Mouse (Mus musculus): Measurements from ENCODE around the gene Ranbp6. TPM values are rescaled to one million over a fixed set of nuclear protein-coding genes. Genes with fewer than 3 reads are reported as not detected.

The Ranbp6 gene
- polyA plus RNA-seq (2017; shearing (Covaris generic)), result 10 to 100 TPM in 1 of 2 experiments, 1 to 10 TPM in 1; 9.4 to 10.9 TPM

DNA sequence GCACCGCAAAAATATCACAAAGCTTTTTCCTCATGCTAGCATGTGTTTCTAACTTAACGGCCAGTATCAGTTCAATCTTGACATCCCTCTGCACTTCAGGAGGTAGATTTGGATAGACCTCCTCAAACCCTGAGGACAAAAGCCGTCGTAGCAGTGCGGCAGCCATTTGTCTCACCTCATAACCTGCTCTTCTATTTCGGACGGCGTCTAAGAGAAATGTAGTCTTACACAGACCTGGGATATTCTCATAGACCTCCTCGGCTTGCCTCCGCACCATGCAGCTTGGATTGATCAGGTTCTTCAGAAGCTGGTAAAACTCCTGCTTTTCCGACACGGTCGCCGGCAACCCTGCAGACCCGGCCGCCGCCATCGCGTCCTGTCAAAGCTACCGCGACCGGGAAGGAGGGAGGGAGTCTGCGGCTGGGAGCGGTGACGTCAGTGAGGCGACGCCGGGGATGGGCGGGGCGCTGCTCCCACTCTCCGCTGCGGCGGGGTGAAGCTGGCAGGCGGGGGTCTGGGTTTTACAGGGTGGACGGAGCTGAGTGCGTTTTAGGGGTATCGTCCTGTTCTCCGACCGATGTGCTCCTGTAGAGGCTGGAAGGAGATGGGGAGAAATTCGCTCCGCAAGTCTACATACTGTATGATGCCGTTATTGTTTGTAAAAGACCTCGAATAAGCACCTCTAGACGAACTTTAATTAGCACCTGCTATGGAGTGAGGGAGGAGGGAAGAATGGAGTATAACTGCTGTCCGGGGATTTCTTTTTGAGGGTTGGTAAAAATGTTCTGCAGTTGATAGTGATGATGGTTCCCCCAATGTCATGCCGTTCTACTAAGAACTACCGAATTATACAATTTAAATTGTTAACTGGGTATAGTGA lies at the start of gene Ranbp6:
Gene Ranbp6 (minus strand): TSS at position 394 of the 880 bp plus-strand sequence.
- ATAC-seq, result peak; percentile 100

- no peak for ATAC-seq
These were observed 48.0 kb upstream of the Ranbp6 start for GRCm38 (mm10) chr19:29860816-29861215.

DNA sequence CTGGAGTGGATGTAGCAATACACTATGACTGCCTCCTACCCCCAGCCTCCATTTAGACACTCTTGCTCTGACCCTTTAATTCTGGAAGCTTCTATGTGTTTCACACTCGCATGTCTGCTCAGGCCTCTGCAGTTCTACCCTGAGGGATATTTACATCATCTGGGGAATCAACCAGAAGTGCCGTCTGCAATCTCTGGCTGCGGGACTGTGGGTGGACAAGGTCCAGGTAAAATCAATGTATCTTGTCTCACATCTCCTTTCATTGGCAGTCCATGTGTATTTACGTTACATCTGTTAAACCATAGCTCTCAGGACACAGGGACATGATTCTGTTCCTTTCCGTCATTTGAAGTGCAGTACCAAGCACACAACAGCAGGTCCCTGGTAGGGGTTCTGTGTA lies 44.5 kb upstream of the Ranbp6 start:
- ATAC-seq, result no peak

DNA sequence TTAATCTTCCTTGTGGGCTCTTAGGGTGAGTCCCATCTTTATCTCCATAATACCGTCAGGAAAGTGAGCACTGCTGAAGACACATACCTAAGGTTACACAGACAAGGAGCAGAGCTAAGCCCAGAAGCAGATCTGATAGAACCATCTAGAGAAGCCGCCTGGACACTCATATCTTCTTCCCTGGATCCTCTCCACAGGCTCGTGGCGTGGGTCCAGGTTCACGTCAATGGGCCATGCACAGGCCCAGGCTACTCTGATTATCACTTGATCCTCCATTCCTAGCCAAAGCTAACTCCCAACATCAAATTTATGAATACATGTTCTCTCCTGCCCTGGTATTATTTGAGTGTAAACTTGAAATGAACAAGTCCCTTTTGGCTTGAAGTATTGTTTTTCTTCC lies 40.9 kb upstream of the Ranbp6 start:
- no peak for ATAC-seq

DNA sequence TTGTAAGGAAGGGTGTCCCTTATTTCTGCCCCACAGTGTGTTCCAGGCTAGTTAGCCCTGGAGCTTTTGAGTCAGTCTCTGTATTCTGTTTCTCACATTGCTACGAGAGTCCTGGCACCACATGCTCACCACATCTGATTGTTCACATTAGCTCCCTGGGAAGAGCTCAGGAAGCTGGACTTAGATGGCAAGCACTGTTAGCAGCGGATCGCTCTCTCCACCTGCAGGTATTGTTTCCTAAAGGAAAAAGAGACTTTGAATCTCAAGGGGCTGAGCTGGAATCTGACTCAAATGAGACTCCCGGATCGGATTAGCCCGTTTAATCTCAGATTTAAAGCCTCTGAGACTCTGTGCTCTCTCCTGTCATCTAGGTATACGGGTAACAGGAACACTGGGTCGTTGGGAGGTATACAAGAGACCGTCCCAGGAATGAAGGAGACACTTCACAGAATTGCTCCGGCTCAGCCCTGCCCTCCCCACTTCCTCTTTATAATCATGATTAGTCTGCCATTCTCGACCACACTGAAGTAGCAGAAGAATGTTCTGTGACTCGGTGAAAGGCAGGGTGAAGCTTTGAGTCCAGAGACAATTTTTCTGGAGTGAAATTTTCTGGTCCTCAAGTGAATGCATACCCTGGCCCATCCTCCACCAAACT lies 38.4 kb upstream of the Ranbp6 start:
- no peak for ATAC-seq

DNA sequence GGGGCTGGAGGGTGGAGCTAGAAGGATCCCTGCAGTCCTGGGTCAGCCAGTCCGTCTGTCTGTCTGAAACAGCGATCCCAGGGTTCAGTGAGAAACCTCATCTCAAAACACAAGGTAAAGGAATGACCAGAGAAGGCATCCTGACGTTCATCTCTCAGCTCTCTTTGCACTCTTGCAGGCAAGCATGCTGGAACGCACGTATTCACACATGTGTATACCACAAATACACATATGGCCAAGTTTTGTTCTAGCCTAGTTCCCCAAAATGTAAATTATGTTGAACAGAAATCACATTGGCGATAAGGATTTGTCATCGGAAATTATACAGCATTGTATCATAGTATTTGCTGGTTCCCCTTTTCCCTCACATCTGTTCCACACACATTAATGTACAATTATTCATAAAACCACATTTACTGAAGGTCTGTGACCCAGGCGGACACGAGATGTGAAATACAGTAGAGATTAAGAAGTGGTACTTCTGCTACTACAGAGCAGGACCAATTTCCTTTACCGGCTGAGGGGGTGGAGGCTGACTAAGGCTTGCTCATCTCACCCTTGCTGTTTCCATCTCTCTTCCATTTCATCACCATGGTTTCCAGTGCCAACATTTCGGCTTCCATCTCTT lies 37.3 kb upstream of the Ranbp6 start:
- ATAC-seq, result peak; percentile 43

- ATAC-seq, result no peak
These were observed 31.4 kb upstream of the Ranbp6 start for GRCm38 (mm10) chr19:29844036-29844661.

DNA sequence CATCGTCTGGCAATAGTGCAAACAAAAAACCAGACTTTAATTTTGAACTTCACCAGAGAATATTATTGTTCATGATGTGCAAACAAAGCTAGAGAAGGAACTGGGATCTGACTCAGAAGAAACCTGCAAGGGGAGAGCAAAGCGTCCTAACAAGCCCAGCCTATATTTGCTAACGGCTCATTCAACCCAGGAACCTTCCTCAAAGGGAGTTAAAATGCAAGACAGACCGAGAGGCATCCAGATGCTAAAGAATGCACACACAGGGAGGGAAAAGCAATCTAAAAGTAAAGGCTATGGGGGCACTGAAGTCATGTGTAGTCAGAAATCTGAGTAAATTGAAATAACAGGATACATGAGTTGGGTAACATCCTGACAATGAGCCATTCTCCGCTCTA lies 30.9 kb upstream of the Ranbp6 start:
- ATAC-seq, result no peak

- no peak for ATAC-seq
These were observed 30.2 kb upstream of the Ranbp6 start for GRCm38 (mm10) chr19:29842973-29843372.

GRCm38 (mm10) chr19:29840642-29841041 lies 27.9 kb upstream of the Ranbp6 start:
- no peak for ATAC-seq

DNA sequence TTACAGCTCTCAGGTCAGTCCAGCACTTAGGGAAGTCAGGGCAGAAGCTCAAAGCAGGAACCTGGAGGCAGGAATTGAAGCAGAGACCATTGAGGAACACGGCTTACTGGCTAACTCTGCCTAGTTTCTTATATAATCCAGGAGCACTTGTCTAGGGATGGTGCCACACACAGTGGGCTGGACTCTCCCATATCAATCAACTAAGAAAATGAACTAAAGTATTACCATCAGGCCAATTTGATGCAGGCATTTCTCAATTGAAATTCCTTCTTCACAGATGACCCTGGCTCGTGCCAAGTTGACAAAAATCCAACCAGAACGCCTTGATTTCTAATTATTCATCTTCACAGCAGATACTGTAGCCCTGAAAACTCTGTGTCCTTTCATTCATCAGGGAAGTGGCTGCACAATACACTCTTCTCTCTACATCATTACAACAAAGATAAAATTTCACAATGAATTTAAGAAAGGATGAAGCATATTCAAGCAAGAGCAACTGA lies 25.9 kb upstream of the Ranbp6 start:
- no peak for ATAC-seq

DNA sequence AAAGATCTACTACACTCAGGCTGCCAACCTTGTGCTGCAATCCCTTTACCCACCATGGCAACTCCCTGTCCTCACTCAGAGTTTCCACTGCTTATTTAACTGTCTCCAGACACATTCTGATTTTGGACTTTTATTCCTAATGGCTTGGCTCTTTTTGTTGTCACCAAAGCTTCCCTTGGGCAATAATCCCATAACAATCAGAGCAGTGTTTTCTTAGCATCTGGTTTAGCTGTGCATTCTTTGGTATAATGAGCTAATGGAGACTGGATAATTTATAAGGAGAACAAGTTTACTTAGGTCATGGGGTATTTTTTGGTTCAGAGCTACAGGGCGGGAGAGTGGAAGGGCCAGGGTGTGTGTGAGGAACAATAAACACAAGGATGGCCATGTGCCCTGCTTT lies 25.4 kb upstream of the Ranbp6 start:
- no peak for ATAC-seq

GRCm38 (mm10) chr19:29835364-29836034 lies 22.7 kb upstream of the Ranbp6 start:
- ATAC-seq, result no peak

GRCm38 (mm10) chr19:29830911-29831310 lies 18.1 kb upstream of the Ranbp6 start:
- no peak for ATAC-seq

GRCm38 (mm10) chr19:29828558-29828957 lies 15.8 kb upstream of the Ranbp6 start:
- no peak for ATAC-seq

DNA sequence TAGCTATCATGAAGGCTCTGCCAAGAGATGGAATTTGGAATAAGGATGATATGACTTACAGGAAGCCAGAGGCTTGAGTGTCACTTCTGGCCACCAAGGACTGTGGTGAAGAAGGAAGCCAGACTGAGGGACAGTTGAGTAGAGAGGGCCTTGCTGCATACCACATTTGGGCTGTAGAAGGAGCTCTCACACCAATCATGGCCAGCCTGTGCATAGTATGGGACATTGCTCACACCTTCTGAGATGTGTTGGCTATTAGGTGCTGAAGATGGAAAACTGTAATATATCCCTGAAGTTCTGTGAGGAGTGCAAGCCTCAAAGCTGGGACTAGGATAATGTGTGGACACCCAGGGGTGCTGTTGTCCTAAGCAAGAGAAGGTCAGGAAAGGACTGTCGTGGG lies 13.9 kb upstream of the Ranbp6 start:
- ATAC-seq, result no peak

DNA sequence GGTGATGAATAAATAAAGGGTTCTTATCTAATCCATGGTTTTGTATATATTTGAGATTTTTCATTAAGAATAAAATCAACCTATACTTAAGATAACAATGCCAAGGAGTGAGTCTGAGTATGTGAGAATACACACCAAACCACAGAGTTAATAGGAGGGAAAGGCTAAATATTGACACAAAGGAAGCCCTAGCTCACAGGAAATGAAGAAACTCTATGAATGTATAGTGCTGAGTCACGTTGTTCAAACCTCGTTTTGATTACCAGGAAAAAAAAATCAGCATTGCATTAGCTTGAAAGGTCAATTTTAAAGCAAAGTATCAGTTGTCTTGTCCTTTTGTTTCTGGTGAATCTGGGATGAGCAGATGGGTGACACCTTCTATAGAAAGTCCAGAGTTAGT lies 12.2 kb upstream of the Ranbp6 start:
- no peak for ATAC-seq

DNA sequence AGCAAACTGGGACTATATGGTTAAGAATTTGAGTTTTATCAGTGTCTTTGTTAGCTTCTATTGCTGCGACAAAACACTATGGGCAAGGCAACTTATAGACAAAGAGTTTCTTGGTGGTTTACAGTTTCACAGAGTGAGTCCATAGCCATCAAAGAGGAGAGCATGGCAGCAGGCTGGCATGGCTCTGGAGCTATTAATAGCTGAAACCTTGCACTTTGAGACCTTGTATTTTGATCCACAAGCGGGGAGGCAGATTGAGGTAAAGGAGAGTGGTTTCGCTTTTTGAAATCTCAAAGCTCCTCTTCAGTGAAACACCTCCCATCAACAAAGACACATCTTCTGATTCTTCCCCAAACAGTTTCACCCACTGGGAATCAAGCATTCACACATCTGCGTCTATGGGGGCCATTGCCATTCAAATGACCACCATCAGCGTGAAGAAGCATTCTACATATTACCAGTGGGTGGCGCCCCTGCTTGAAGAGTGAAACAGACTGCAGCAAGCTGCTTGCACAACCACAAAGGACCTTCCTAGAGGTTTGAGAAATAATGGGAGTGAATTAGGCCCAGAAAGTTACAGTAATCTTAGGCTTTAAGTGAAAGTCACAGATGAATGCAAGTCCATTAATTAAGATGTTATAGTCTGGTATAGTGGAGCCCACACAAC lies 11.4 kb upstream of the Ranbp6 start:
- ATAC-seq, result no peak

- ATAC-seq, result no peak
These were observed 10.8 kb upstream of the Ranbp6 start for GRCm38 (mm10) chr19:29823456-29824010.

DNA sequence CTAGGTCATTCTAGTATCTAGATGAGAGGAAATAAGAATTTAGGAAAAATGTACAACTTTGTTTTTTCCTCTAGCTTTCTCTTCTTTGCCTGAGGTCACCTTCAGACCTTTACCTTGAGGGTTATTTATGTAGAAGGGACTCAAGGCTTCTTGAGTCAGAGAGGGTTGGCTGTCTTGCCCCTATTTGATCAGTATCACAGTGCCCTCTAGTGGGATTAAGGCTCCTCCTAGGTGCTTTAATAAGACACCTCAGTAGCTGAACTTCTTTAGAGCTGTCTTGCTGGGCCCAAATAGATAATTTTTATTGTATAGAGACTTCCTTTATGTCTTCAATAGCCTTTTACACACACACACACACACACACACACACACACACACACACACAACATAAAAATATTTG lies 8.2 kb upstream of the Ranbp6 start:
- ATAC-seq, result peak; percentile 66

DNA sequence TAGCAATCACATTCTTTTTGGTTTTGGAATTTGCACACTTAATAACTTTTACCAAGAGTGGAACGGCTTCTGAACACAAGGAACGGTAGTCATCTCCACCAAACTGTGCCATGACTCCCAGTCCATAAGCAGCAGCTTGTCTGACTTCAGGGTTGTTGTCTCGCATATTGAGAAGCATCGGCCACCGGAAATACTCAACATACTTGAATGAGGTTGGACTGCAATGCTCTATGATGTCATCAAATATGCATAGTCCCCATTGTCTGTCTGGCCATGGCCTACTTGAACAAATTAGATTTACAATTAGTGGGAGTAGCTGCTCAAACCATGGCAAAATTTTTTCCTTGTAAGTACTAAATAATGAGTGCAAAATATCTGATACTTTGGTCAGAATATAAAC lies 2.8 kb downstream of the Ranbp6 start:
- ATAC-seq, result no peak
